Mouse (Mus musculus) thymus, postnatal 4 days (tissue): ENCODE results near the gene Vsig4.
A peak's percentile ranks its signal among the peaks of the same experiment; 100 is the strongest.
"Not testable (repeated sequence)": the region's sequence is repeated elsewhere in the genome, so short reads cannot be mapped to it uniquely, and the experiment has no call there.

Experiments used
- DNase-seq: peaks from one replicate; pipeline ENCODE4 v3.0.0; 2021

Gene Vsig4

GRCm38 (mm10) chrX:96293338-96293737 lies at the start of gene Vsig4:
Vsig4 (minus strand) TSS chrX:96293438.
- no peak for DNase-seq

- DNase-seq, result no peak
Observed at GRCm38 (mm10) chrX:96339108-96339507, 45.9 kb upstream of the Vsig4 start.

GRCm38 (mm10) chrX:96329764-96330163 lies 36.5 kb upstream of the Vsig4 start:
- DNase-seq, result peak; percentile 3

GRCm38 (mm10) chrX:96256509-96256908 lies 36.7 kb downstream of the Vsig4 start:
- no peak for DNase-seq

GRCm38 (mm10) chrX:96239644-96240043 lies 53.6 kb downstream of the Vsig4 start:
- DNase-seq, result no peak

GRCm38 (mm10) chrX:96239037-96239436 lies 54.2 kb downstream of the Vsig4 start:
- no peak for DNase-seq

GRCm38 (mm10) chrX:96235775-96236174 lies 57.5 kb downstream of the Vsig4 start:
- DNase-seq, result no peak

- no peak for DNase-seq
Observed at GRCm38 (mm10) chrX:96227030-96227429, 66.2 kb downstream of the Vsig4 start.

GRCm38 (mm10) chrX:96225474-96225873 lies 67.8 kb downstream of the Vsig4 start:
- no peak for DNase-seq

GRCm38 (mm10) chrX:96224210-96224609 lies 69.0 kb downstream of the Vsig4 start:
- no peak for DNase-seq

GRCm38 (mm10) chrX:96218088-96218487 lies 75.2 kb downstream of the Vsig4 start:
- no peak for DNase-seq

- DNase-seq, result no peak
Observed at GRCm38 (mm10) chrX:96206872-96207271, 86.4 kb downstream of the Vsig4 start.

- not testable (repeated sequence) for DNase-seq
Observed at GRCm38 (mm10) chrX:96205143-96205542, 88.1 kb downstream of the Vsig4 start.
